Mouse (Mus musculus) kidney, postnatal 36 days (tissue): ENCODE results near the gene Csrnp2.
A peak's percentile ranks its signal among the peaks of the same experiment; 100 is the strongest.

Source experiments
- DNase-seq, 2 experiments: peaks; one replicate each; pipeline ENCODE4 v3.0.0; 2021 to 2022; ENCODE audit warnings: mixed read lengths in 2 of 2

Csrnp2 gene

GRCm38 (mm10) chr15:100429959-100430565 lies 65.2 kb downstream of the Csrnp2 start:
- DNase-seq, result peak; percentile 59 to 74
